Mouse (Mus musculus) macrophage (primary cell): ENCODE measurements around the gene Gpr183. TPM values are rescaled to one million over a fixed set of nuclear protein-coding genes. Genes with fewer than 3 reads are reported as not detected.

ENCODE experiments used
- H3K27ac ChIP-seq: fragments of 350-480 bp; formaldehyde crosslinking; 2 replicates; pipeline ENCODE4 v1.9.0; 2021
- H3K36me3 ChIP-seq: fragments of 350-480 bp; formaldehyde crosslinking; 2 replicates; pipeline ENCODE4 v1.9.0; 2021; ENCODE audit errors: inconsistent target
- H3K4me3 ChIP-seq: fragments of 350-480 bp; formaldehyde crosslinking; 2 replicates; pipeline ENCODE4 v1.9.0; 2021; ENCODE audit errors: inconsistent target
- H3K79me2 ChIP-seq: fragments of 350-480 bp; formaldehyde crosslinking; 2 replicates; pipeline ENCODE4 v1.9.0; 2021; ENCODE audit errors: inconsistent target
- WGBS: methylation state at CpG from one replicate; pipeline ENCODE4 v1.1.7; 2026; ENCODE audit warnings: inconsistent platforms; ENCODE audit not compliant: missing documents; 5-methylcytosine and 5-hydroxymethylcytosine counted together
- polyA plus RNA-seq: library from polyadenylated mRNA; stranded (reverse); fragments of 250-400 nt; gene quantifications from 3 replicates; pipeline ENCODE4 v1.2.4, GENCODE M21; 2018; ENCODE audit warnings: inconsistent platforms

Gene Gpr183
- polyA plus RNA-seq, 1 experiment from 2014 or later: 8.0 TPM

DNA sequence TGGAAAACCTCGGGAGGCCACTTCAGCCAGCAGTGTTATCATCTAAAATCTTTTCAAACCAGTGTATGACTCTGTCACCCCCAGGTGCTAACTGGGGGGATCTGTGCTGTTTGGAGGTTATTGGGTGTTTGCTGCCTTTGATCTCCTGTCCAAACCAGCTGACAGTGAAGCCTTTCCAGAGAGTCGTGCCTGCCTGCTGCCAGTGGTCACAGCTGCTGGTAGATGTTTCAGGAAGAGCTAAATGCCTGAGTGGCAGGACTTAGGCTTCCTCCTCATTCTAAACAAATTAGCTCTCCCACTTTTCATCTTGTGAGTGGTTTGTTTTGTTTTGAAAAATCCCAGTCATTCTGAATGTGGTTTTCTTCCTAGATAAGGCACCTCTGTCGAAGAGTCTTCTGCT lies 60.2 kb downstream of the Gpr183 start:
- Histone ChIP-seq H3K4me3 (no peak overlapping the region), H3K27ac (no peak overlapping the region), H3K36me3 (no peaks in the 10 kb centered on the region), H3K79me2 (peaks cover 50% of the 10 kb centered on the region; the same call in 1 of the 2 replicates)
- WGBS: 22% methylated on average over 3 of the region's 3 CpGs

- Histone ChIP-seq H3K27ac (0 out of 2 replicates have a peak overlapping the region, but pooled peaks have one; percentile 2), H3K4me3 (no peak overlapping the region), H3K36me3 (no peaks in the 10 kb centered on the region), H3K79me2 (peaks cover 63% of the 10 kb centered on the region; the same call in 1 of the 2 replicates)
- WGBS: 19% methylated on average over 5 of the region's 7 CpGs
These were observed 61.6 kb downstream of the Gpr183 start for GRCm38 (mm10) chr14:121903381-121903876.

Other genes starting within 250 kb of the Gpr183 start
- gene Dock9, start 167.4 kb downstream of the Gpr183 start, polyA plus RNA-seq: 0.34 to 0.47 TPM (median 0.47 TPM) in 3 replicates
- gene Ubac2, start 86.6 kb downstream of the Gpr183 start, polyA plus RNA-seq: 14.7 to 27.5 TPM (median 24.4 TPM) in 3 replicates
- gene Gpr18, start 49.4 kb downstream of the Gpr183 start, polyA plus RNA-seq: 0.20 to 0.28 TPM (median 0.22 TPM) in 3 replicates
- not detected in 3 replicates for gene Timm8a2, start 69.5 kb upstream of the Gpr183 start, polyA plus RNA-seq
- 98.5 to 135 TPM (median 122 TPM) in 3 replicates for gene Tm9sf2, start 141.8 kb upstream of the Gpr183 start, polyA plus RNA-seq
- gene Clybl, start 216.5 kb upstream of the Gpr183 start, polyA plus RNA-seq: 3.0 to 8.1 TPM (median 6.6 TPM) in 3 replicates